Mouse (Mus musculus) liver, adult (tissue): ENCODE data around the gene Arl3.

Experiments used
- GATA4 ChIP-seq: IDR thresholded peaks from 2 replicates; pipeline ENCODE4 v1.6.1; 2014; ENCODE audit warnings: mild to moderate bottlenecking, low read length; ENCODE audit not compliant: insufficient replicate concordance

Arl3 gene

GRCm38 (mm10) chr19:46485847-46486246 is 87.2 kb downstream of the Arl3 start:
- no peak for TF ChIP-seq GATA4

DNA sequence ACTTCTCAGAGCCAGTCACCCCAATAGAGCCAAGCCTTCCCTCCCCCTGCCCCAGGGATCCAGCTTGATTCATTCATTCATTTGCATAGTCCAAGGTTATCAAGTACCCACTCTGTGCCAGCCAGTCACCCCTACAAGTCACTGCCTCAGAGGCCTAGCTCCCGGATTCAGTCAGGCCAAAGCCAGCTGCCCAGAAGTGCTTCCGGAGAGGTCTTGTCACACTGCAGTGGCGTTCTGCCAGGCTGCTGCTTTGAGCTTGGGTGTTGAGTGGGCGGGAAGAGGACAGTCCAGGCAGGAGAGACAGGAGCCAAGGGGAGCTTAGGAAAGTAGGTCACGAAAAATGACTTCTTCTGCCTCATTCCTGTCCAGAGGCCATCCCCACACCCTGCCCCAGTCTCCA is 88.5 kb downstream of the Arl3 start:
- no peak for TF ChIP-seq GATA4

DNA sequence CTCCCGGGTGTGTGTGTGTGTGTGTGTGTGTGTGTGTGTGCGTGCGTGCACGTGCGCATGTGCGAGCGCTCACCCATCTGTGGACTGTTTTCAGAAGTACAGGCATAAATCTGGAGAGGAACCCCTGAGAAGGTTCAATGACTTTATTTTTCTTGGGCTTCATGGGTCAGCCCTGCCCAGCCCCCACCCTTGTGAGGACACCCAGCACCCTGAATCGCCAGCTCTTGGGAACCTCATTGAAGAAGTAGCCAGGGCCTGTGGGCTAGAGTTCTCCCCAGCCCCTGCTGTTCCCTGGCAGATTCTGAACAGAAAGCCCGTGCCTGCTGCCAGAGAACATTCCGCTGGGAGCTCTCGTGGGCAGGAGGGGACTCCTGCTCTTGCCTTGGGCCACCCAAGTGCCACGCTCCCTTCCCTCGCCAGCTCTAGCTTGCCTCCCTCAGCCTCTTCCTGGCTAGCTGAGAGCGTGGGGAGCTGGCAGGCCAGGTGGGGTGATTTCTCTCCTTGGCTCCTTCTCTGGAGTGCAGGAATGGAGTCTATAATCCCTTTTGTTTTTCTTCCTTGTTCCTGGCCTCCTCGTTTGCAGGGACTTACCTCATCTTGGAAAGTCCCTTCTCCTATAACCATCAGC is 89.2 kb downstream of the Arl3 start:
- no peak for TF ChIP-seq GATA4

- no peak for TF ChIP-seq GATA4
Observed at GRCm38 (mm10) chr19:46482896-46483516, 90.0 kb downstream of the Arl3 start.

DNA sequence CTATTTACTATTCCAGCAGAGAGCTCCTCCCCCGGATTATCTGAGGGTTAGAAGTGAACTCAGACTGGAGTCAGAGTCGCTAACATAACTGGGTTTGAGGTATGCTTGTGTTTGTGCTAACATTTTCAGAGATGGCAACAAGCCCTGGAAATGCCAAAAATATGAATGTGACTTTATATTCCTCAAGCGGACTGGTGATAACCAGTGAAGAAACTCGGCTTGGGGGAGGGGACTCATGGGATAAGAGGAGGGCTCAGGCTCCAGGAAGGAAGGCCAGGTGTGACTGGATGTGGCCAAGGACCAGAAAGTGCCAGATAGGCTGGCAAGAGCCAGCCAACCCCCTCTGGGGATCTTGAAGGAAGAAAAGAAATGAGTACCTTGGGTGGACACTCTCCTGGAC is 91.2 kb downstream of the Arl3 start:
- no peak for TF ChIP-seq GATA4

- TF ChIP-seq GATA4, result no peak
Observed at GRCm38 (mm10) chr19:46481352-46481751, 91.6 kb downstream of the Arl3 start.
